Mouse (Mus musculus): ENCODE data around the gene Fam214a.

DNA sequence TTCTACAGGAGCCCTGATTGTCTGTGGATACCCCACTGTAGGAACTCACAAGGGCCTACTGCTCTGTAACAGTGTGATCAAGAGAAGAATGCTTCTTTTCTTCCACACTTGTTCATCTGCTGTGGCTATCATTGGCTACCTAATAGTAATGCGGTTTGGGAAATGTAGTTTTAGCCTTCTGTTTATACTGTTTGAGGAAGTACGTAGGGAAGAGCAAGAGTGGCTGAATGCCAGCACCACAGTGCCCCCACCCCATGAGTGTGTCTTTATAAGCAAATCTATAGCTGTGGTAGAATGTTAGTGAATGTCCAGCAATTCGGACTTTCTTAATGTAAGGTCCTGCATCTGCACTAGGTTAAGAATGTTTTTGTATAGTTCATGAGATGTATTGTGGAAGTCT lies 96.4 kb downstream of the Fam214a start:
- TF ChIP-seq CTCF (IDR thresholded peaks at IDR 0.05; ENCODE audit: low read depth) (no peak), EP300 (IDR thresholded peaks at IDR 0.05; ENCODE audit: low read depth) (no peak)
